Mouse (Mus musculus): ENCODE measurements around the gene Ahcy.
"Not testable (repeated sequence)": the region's sequence is repeated elsewhere in the genome, so short reads cannot be mapped to it uniquely, and the experiment has no call there.

Ahcy gene

GRCm38 (mm10) chr2:155073978-155074765 lies at the start of gene Ahcy:
Ahcy (minus strand) TSS chr2:155074497.
- DNase-seq (ENCODE audit: extremely low spot score, low read depth, low spot score), result peak; percentile 74

- no peak for DNase-seq (ENCODE audit: extremely low spot score, low read depth, low spot score)
Measured at GRCm38 (mm10) chr2:155115216-155115830, 41.0 kb upstream of the Ahcy start.

GRCm38 (mm10) chr2:155107276-155107675 lies 33.0 kb upstream of the Ahcy start:
- not testable (repeated sequence) for DNase-seq (ENCODE audit: extremely low spot score, low read depth, low spot score)

GRCm38 (mm10) chr2:155103607-155104006 lies 29.3 kb upstream of the Ahcy start:
- DNase-seq (ENCODE audit: extremely low spot score, low read depth, low spot score), result no peak

GRCm38 (mm10) chr2:155101761-155102181 lies 27.5 kb upstream of the Ahcy start:
- DNase-seq (ENCODE audit: extremely low spot score, low read depth, low spot score), result no peak

GRCm38 (mm10) chr2:155100796-155101259 lies 26.5 kb upstream of the Ahcy start:
- no peak for DNase-seq (ENCODE audit: extremely low spot score, low read depth, low spot score)

GRCm38 (mm10) chr2:155099994-155100795 lies 25.9 kb upstream of the Ahcy start:
- no peak for DNase-seq (ENCODE audit: extremely low spot score, low read depth, low spot score)

GRCm38 (mm10) chr2:155099421-155099820 lies 25.1 kb upstream of the Ahcy start:
- DNase-seq (ENCODE audit: extremely low spot score, low read depth, low spot score), result no peak

GRCm38 (mm10) chr2:155098720-155099380 lies 24.6 kb upstream of the Ahcy start:
- DNase-seq (ENCODE audit: extremely low spot score, low read depth, low spot score), result no peak

GRCm38 (mm10) chr2:155093418-155093817 lies 19.1 kb upstream of the Ahcy start:
- no peak for DNase-seq (ENCODE audit: extremely low spot score, low read depth, low spot score)

- DNase-seq (ENCODE audit: extremely low spot score, low read depth, low spot score), result no peak
Measured at GRCm38 (mm10) chr2:155091743-155092075, 17.4 kb upstream of the Ahcy start.

- DNase-seq (ENCODE audit: extremely low spot score, low read depth, low spot score), result no peak
Measured at GRCm38 (mm10) chr2:155090909-155091742, 16.8 kb upstream of the Ahcy start.

GRCm38 (mm10) chr2:155088264-155088663 lies 14.0 kb upstream of the Ahcy start:
- no peak for DNase-seq (ENCODE audit: extremely low spot score, low read depth, low spot score)

GRCm38 (mm10) chr2:155086328-155086727 lies 12.0 kb upstream of the Ahcy start:
- no peak for DNase-seq (ENCODE audit: extremely low spot score, low read depth, low spot score)

- DNase-seq (ENCODE audit: extremely low spot score, low read depth, low spot score), result no peak
Measured at GRCm38 (mm10) chr2:155084546-155084945, 10.2 kb upstream of the Ahcy start.

- no peak for DNase-seq (ENCODE audit: extremely low spot score, low read depth, low spot score)
Measured at GRCm38 (mm10) chr2:155082121-155082803, 8.0 kb upstream of the Ahcy start.

- no peak for DNase-seq (ENCODE audit: extremely low spot score, low read depth, low spot score)
Measured at GRCm38 (mm10) chr2:155081056-155081455, 6.8 kb upstream of the Ahcy start.

- no peak for DNase-seq (ENCODE audit: extremely low spot score, low read depth, low spot score)
Measured at GRCm38 (mm10) chr2:155080179-155080530, 5.9 kb upstream of the Ahcy start.

- DNase-seq (ENCODE audit: extremely low spot score, low read depth, low spot score), result no peak
Measured at GRCm38 (mm10) chr2:155079500-155080178, 5.3 kb upstream of the Ahcy start.

Data from hindlimb bud, embryonic 11.5 days (tissue).